Mouse (Mus musculus) frontal cortex, adult 2 months (tissue): ENCODE data around the gene Thsd4. TPM values are rescaled to one million over a fixed set of nuclear protein-coding genes. Genes with fewer than 3 reads are reported as not detected.

ENCODE experiments used
- DNase-seq, 2 experiments: peaks; one replicate each; pipeline ENCODE4 v3.0.0; 2022; ENCODE audit warnings: low spot score in 1 of 2; ENCODE audit errors: extremely low spot score in 1 of 2
- polyA plus RNA-seq: library from polyadenylated mRNA; depleted of rRNA; stranded (reverse); fragments of >200 nt; gene quantifications from 2 replicates; pipeline ENCODE4 v1.2.3, GENCODE M21; 2012

Gene Thsd4
- polyA plus RNA-seq, 1 experiment = 4.7 TPM

GRCm38 (mm10) chr9:60458468-60458962 is 63.3 kb downstream of the Thsd4 start:
- peak in 1 of 2 experiments; percentile 30 for DNase-seq

GRCm38 (mm10) chr9:60457359-60458210 is 64.3 kb downstream of the Thsd4 start:
- peak; percentile 20 to 36 for DNase-seq

- DNase-seq = peak; percentile 11 to 56
Measured at GRCm38 (mm10) chr9:60456651-60457050, 65.2 kb downstream of the Thsd4 start.

- no peak for DNase-seq
Measured at GRCm38 (mm10) chr9:60454406-60455076, 67.3 kb downstream of the Thsd4 start.

- DNase-seq = no peak
Measured at GRCm38 (mm10) chr9:60449498-60449897, 72.3 kb downstream of the Thsd4 start.

GRCm38 (mm10) chr9:60445821-60446220 is 76.0 kb downstream of the Thsd4 start:
- DNase-seq = peak in 1 of 2 experiments; percentile 3

- DNase-seq = no peak
Measured at GRCm38 (mm10) chr9:60441274-60441902, 80.5 kb downstream of the Thsd4 start.

GRCm38 (mm10) chr9:60440506-60440905 is 81.3 kb downstream of the Thsd4 start:
- no peak for DNase-seq

- no peak for DNase-seq
Measured at GRCm38 (mm10) chr9:60436246-60436645, 85.6 kb downstream of the Thsd4 start.

- no peak for DNase-seq
Measured at GRCm38 (mm10) chr9:60434093-60434492, 87.8 kb downstream of the Thsd4 start.

GRCm38 (mm10) chr9:60431924-60432323 is 89.9 kb downstream of the Thsd4 start:
- DNase-seq = no peak

GRCm38 (mm10) chr9:60430017-60430416 is 91.8 kb downstream of the Thsd4 start:
- peak in 1 of 2 experiments; percentile 7 for DNase-seq

GRCm38 (mm10) chr9:60414076-60414755 is 107.6 kb downstream of the Thsd4 start:
- DNase-seq = no peak

- no peak for DNase-seq
Measured at GRCm38 (mm10) chr9:60410872-60411635, 110.8 kb downstream of the Thsd4 start.

- DNase-seq = no peak
Measured at GRCm38 (mm10) chr9:60407374-60407773, 114.5 kb downstream of the Thsd4 start.

GRCm38 (mm10) chr9:60405777-60406176 is 116.1 kb downstream of the Thsd4 start:
- DNase-seq = no peak

GRCm38 (mm10) chr9:60402681-60403080 is 119.2 kb downstream of the Thsd4 start:
- no peak for DNase-seq

- no peak for DNase-seq
Measured at GRCm38 (mm10) chr9:60400001-60400400, 121.8 kb downstream of the Thsd4 start.

GRCm38 (mm10) chr9:60398073-60398472 is 123.8 kb downstream of the Thsd4 start:
- DNase-seq = no peak

- no peak for DNase-seq
Measured at GRCm38 (mm10) chr9:60396096-60396495, 125.8 kb downstream of the Thsd4 start.
